Mouse (Mus musculus) embryo, embryonic 10.5 days (tissue): ENCODE results near the gene Chac1.

Experiments
- DNase-seq: peaks from one replicate; pipeline ENCODE4 v3.0.0-alpha.2; 2015; ENCODE audit warnings: low spot score

The Chac1 gene

DNA sequence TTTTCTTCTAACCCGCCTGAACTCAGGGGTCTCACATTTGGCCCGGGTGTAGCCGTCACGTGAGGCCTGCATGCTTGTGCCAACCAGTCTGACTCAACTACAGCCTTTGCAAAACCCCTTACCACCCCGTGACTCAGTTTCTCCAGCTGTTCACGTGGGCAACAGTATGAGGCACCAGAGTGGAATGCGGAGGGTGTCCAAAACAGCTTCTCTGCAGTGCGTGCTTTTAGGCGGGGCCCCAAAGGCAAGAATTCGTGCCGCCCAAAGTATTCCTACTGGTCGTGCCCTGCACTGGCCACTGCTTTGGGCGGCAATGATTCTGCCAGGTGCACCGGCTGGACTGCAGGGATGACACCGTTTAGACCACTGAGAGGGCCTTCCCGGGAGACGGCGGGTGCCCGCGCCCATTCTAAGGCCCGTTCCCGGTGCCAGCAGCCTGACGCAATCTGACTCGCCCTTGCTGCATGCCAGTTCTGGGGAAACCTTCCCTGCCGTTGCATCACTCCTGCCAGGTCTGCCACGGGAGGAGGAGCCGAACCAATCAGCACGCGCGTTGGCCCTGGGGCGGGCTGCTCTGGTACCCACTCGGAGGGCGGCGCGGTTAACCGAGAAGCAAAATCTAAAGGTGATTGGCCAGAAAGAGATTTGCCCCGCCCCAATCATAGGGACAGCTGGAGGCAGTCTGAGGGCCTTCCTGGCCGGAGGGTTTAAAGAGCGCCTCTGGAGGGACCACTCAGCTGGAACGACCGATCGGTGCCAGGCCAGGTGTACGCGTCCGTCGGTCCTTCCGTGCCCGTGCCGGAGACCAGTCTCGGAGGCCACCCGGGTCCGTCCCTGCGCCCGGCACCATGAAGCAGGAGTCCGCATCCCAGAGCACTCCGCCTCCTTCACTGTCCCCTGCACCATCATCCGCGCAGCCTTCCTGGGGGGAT lies at the start of gene Chac1:
Gene Chac1 (plus strand): TSS at position 675 of the 932 bp plus-strand sequence.
- DNase-seq = peak; percentile 90

GRCm38 (mm10) chr2:119302876-119303275 lies 48.2 kb upstream of the Chac1 start:
- no peak for DNase-seq

DNA sequence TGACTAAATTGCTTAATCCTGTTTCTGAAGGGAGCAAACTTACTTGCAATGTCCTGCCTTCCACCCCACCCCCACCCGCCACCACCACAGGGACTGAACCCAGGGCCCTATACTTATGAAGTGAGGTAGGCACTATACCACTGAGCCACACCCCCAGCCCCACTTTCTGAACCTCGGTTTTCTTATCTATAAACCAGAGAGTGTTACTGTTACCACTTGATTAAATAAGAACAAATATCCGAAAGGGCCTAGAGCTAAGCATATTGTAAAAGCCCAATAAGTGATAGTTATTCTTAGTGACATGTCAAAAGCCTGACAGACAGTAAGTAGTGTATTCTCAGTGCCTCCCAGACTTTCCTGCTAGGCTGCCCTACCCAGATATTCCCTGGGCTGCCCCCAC lies 46.6 kb upstream of the Chac1 start:
- no peak for DNase-seq

GRCm38 (mm10) chr2:119304798-119305208 lies 46.2 kb upstream of the Chac1 start:
- peak; percentile 65 for DNase-seq

- no peak for DNase-seq
These were observed 39.5 kb upstream of the Chac1 start for GRCm38 (mm10) chr2:119311544-119311943.

GRCm38 (mm10) chr2:119312380-119312958 lies 38.6 kb upstream of the Chac1 start:
- no peak for DNase-seq

- DNase-seq = no peak
These were observed 37.1 kb upstream of the Chac1 start for GRCm38 (mm10) chr2:119313780-119314479.

GRCm38 (mm10) chr2:119314742-119315310 lies 36.2 kb upstream of the Chac1 start:
- no peak for DNase-seq

DNA sequence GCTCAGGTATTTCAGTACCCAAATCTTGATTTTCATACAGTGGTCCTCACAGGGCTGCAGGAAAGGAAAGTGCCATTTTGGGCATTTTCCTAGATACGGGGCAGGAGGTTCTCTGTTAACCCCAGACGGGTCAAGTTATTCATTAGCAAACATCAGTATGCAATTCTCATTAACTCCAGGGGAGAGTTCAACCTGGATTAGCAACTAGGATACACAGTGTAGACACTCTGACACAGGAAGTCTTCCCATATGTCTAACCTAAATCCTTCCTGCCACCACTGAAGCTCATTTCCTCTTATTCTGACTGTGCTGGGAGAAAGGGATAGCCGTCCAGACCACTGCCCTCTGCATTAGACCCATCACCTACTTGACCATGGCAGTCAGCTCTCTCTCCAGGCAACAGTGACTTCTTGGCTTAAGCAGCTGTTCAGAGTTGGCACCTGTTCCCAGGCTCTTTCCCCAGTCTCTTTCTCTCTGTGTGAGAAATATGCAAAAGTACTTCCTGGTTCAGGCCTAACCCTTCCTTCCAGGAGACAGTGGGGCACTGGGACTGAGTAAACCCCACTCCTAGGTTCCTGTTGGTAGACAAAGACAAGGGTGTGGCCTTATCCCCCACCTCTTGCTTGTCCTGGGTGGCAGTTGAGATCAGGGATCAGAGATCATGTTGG lies 32.9 kb upstream of the Chac1 start:
- no peak for DNase-seq

DNA sequence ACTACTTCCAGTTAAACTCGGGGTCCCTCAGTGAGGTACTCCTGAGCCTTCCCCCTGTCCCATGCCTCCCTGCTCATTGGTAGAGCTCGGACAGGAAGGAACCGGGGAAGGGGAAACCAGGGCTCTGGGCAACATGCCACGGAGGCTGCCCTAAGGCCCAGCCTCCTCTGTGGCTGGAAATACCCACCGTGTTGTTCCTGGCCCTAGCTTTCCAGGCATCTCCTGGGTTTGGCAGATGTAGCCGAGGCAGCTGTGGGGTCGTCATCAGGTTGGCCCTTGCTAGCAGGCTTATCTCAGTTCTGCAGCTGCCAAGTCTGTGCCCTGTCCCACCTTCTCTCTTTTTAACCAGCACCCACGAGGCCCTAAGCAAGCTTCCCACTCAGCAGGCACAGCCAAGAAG lies 30.5 kb upstream of the Chac1 start:
- no peak for DNase-seq

- peak; percentile 64 for DNase-seq
These were observed 29.1 kb upstream of the Chac1 start for GRCm38 (mm10) chr2:119321771-119322586.

DNA sequence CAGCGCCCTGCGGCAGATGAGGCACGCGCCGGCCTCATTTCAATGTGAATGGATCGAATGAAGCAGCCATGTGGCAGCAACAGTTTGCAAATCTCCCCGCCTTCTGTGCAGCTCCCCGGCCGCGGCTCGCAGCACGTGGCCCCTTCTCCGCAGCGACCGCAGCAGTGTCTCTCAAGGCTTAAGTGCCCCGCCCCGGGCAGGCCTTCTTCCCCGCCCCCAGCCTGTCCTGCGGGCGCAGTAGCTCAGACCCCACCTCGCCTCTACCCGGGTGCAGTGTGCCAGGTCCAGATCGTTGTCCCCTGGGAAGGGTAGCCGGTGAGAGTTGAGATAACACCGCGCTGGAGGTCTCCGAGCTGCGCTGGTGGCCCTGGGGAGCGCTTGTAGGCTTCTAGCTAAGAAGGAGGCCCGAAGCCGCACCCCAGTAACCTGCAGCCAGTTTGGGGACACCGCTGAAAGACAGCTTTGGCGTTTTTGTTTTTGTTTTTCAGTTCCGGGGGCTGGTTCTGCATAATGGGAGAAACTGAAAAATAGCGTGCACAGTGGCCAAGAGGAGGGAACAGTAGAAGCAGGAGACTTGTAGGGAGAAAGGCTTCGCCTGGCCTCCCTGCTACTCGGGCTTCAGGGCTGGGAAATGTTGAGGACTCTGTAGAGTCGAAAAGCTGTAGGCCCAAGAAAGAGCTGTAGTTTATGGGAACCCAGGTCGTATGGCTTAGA lies 28.3 kb upstream of the Chac1 start:
- DNase-seq = peak; percentile 75

DNA sequence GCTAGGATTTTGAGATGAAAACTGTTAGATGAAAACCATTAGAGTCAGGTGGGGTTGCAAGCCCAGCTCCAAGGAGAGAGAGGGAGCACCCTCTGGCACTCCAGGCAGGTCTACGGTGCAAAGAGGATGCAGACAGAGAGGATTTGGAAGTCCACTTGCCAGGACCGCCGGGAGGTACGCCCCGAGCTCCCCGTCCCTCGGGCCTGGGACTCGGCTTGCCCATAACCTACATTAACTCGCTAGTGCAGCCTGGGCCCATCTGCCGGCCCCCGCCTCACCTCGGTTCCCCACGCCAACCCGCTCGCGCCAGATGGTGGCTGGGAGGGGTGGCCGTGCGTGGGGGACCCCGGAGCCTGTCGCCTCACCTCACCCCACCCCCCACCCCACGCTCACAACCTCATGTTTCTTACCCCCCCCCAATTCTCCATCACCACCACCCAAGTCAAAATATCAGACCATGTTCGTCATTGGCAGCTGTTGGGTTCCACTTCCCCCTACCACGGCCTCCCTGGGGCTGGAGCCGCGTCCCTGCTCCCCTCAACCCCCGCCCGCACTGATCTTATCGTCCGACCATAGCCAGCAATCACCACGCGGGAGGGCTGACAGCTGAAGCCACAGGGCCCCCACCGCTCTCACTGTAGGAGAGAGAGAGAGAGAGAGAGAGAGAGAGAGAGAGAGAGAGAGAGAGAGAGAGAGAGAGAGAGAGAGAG lies 27.0 kb upstream of the Chac1 start:
- DNase-seq = no peak

DNA sequence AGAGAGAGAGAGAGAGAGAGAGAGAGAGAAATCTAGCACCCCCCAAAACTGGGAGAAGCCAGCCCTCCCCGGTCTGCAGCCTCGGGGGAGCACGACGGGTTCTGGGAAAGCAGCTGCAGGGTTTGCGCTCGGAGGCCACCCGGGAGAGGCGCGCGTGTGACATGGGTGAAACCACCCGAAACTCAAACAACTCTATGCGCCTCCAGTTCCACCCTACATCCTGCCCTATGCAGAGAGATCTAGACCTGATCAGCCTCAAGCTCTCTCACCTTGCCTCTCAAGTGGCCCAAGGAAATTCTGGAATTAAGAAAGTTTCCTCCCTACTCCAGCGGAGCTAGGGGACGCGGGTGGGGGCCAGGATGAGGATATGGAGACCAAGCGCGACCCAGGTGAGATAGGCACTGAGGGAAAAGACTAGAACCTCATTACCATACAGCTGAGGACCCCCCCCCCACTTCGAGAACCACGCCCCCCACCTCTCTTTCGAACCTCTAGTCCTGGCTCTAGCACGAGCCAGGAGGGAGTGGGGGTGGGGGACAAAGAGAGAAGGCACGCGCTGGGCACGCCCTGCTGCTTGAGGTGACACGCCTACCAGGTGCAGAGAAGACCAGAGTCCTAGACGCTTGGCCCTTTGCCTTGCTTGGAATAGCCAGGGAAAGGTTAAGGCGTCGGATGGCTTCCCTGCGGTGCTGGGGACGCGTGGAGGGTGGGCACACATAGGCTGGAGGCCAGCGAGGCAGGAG lies 26.3 kb upstream of the Chac1 start:
- DNase-seq = peak; percentile 32

GRCm38 (mm10) chr2:119325568-119326143 lies 25.4 kb upstream of the Chac1 start, which contains the start of gene Dll4:
Gene Dll4 (plus strand): TSS chr2:119325784.
- DNase-seq = peak; percentile 63

- peak; percentile 34 for DNase-seq
These were observed 24.6 kb upstream of the Chac1 start for GRCm38 (mm10) chr2:119326161-119327101.

DNA sequence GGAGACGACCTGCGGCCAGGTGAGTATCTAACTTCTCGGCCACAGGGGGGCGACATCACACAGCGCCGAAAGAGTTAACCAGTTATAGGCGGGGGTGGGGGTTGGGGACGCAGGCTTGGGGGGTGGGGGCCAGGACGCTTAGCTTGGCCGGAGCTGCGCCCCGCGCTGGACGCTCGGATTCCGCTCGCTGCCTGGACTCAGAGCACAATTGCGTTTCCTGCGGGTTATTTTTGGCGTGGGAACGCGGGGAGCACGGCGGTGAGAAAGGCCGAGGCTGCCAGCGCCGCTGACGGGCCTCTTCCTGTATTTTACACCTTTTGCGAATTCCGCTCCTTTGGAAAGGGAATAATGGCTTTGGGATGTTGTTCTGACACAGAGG lies 23.9 kb upstream of the Chac1 start:
- peak; percentile 66 for DNase-seq
